Mouse (Mus musculus): ENCODE measurements around the gene Ormdl2.

DNA sequence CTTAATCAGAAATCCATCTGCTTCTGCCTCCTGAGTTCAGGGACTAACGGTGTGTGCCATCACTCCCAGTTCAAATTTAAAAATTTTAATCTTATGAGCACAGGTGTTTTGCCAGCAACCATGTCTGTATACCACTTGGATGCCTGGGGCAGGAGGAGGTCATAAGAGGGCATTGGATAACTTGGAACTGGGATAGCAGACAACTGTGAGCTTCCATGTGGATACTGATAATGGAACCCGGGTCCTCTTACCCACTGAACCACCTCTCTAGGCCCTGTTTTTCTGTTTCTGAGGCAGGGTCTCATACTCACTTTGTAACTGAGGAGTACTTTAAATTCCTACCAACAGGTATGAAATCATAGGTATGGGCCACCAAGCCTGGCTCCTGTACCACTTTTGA lies 43.0 kb downstream of the Ormdl2 start:
- TF ChIP-seq CTCF (IDR thresholded peaks at IDR 0.05; ENCODE audit: extremely low read depth, insufficient read depth, low read length) (no peak), POLR2A (IDR thresholded peaks at IDR 0.05; ENCODE audit: extremely low read depth, insufficient read depth, low read length) (no peak)
